Mouse (Mus musculus): Measurements from ENCODE around the gene Hdac10.

Gene Hdac10

DNA sequence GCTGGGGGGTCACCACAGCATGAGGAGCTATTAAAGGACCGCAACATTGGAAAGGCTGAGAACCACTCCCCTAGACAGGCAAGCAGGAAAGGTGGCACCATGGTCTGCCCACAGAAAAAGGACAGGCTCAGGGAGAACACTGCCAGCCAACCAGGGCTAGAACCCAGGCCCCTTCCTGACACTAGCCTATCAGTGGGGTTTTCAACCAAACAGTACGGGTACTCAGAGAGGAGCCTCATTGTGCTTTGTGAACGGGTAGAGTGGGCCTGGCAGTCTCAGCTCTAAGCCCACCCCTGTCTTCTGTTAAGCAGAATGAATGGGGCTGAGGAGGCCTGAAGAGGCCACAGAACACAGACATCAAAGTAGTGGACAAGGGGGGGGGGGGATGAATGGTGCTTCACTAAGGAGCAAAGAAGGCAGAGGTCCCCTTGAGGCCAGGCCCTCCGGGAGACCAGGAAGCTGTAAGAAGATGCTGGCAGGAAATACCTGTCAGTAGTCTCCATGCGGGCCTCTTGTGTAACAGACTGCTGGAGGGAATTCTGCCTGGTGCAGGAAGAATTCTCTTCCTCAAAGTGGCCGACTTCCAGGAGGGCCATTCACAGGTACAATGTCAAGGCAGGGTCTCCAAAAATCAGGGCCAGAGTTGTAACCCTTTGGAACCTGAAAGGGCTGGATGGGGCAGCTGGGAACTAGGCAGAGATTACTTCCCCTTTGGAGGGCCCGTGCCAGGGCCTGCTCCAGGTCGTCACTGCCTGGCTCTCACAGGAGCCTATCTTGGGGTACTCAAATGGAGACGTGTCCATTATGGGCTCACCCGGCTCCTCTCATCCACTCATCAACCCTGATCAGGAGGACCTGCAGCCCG lies 53.7 kb downstream of the Hdac10 start, which contains the start of gene Trabd:
Gene Trabd (plus strand): TSS at position 512 of the 865 bp plus-strand sequence.
- DNase-seq (ENCODE audit: low read depth) = no peak

DNA sequence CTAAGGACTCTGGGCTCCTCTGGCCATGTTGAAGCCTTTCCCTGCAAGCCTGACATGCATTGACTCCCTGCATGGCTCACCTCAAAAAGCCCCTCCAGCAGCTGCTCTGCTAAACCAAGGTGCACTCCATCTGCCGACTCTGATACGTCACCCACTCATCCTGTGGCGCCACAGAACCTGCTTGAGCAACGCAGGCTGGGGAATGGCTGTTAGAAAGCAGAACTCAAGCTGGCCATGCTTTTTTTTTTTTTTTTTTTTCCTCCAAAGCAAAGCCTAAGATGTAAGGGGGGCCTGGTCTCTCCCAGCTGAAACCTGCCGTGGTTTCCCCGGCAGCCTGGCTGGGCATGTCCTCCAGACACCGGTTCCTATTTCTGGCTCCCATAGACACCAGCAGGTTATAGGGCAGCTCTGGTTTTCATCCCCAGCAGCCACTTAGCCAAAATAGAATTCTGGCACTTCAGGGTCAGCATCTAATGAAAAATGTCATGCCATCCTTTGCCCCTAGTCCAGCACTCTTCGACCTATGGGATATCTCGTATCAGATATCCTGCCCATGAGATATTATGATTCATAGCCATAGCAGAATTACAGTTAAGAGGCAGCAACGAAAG lies 54.4 kb downstream of the Hdac10 start:
- no peak for DNase-seq (ENCODE audit: low read depth)

Data from c-Kit-positive CD71-positive TER-119-negative erythroid progenitor cells, embryonic 14.5 days (primary cell).